Mouse (Mus musculus): ENCODE measurements around the gene 0610030E20Rik. TPM values are rescaled to one million over a fixed set of nuclear protein-coding genes. Genes with fewer than 3 reads are reported as not detected.

The 0610030E20Rik gene
- total RNA-seq, 1 experiment from 2014 or later: 25.8 TPM

DNA sequence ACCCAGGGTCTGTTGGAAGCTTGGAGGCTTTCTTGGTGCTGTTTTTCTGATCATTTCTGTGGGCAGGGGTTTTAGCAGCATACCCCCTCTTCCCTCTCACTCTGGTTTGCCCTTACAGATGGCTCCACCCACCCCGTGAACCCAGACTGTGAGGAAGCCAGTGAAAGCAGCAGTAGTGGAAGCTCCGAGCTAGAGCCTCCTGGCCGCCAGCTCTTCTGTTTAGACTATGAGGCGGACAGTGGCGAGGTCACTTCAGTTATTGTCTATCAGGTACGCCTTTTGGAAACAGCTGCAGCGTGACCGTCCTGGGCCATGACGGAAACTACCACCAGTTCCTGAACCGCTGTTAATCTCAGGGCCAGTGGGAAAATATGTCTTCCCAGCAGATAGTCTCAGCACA lies 1.3 kb downstream of the 0610030E20Rik start:
- DNase-seq: no peak

DNA sequence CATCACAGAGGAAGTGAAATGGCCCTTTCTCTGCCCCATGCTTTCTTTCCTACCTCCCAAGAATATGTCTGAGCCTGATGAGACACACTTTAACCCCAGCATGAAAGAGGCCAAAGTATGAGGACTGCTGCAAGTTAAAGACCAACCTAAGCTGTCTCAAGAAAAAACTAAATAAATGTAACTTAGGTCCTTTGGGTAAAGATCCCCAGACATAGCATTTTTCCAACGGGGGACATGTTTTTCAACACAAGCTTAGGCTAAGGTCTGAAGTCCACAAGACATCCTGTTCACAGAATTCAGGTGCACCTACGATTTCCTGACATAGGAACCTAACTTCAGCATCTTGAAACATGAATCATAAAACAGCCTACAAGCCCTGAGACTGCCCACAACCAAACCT lies 3.1 kb downstream of the 0610030E20Rik start:
- no peak for DNase-seq

DNA sequence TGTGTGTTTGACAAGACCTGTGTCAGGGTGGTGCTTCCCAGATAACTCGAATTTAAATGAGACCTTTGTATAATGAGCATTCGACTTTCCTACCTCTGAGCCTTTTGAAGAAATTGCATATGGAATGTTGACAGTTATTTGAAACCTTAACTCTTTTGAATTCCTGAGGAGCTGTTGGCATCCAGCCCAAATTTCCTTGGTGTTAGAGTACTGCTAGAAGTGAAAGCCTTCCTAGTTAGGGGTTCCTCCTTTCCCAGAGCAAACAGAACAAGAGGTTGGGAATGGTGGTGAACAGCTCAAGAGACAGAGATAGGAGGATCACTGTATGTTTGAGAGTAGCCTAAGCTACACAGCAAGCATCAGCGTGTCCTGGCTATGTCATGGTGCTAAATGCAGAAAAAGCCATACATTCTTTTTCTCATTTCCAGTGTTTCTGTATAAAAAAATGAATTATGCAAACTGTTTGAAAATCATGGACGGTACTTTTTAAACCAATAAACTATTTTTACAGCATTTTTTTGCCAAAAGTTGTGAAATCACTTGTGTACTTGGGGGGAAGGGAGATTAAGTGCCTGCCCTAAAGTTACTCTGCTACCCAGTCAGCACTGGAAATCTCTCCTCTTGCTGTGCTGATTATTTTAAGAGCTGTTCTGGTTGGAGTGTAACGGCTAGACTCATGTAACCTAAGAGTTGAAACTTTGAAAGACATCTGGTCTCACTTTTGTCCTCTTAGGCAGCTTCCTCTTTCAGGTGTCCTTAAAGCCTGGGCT lies 5.7 kb downstream of the 0610030E20Rik start:
- DNase-seq: no peak

GRCm38 (mm10) chr6:72354025-72354424 lies 6.9 kb downstream of the 0610030E20Rik start:
- no peak for DNase-seq

DNA sequence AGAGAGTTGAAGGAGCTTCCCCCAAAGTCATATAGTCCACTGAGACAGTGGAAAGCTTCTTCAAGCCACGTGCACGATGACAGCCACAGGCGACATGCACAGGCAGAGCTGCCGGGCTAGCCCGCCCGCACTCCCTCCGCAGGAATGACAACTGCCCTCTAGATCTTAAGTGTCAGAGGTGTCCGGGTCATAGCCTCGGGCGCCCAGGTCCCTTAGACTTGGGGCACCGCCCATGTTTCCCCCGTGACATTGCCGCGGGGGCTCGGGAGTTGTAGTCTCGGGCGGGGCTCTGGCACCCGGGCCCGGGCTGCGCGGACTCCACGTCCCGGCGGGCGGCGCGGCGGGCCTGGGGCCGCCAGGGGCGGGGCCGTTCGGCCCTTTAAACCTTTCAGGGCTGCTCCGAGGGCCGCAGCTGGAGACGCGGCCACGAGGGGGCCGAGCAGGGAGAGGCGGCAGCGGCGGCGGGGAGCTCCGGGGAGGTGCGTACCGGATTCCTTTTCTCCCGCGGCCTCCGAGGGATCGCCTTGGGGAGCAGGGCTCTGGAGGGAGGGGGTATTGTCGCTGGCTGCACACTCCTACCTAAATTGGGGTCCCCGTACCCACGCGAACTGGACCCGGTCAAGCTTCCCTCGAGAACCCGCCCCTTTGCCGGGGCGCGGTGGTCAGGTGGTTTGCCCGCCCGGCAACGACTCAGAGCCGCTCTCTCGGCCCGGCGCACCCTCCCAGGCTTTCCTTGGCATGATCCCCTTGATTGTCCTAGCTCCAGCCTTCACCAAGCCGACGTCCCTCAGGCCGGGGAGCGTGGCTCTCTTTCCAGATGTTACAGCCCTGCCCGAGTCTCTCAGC lies 8.2 kb downstream of the 0610030E20Rik start, which contains the start of gene Tmem150a:
Tmem150a (plus strand) TSS at position 382 of the 846 bp plus-strand sequence.
- DNase-seq: peak; percentile 93

DNA sequence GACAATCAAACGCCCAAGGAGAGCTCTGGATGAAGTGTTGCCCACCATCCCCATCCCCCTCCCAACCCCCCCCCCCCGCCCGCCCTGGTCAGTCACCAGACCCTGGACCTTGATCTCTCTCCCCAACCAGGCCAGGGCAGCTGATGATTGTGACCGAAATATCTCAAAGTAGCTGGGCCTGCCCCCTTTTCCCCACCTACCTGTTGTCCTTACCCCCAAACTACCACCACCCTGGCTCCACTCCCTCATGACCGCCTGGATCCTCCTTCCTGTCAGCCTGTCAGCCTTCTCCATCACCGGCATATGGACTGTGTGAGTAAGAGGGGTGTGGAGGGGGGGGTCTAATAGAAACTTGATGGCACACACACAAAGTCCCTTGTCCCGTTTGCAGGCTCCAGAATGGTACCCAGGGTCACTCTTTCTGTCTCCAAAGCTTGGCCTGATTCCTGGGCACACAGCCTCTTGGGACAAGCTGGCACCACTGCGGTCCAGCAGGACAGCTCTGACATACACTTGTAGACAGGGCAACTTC lies 8.9 kb downstream of the 0610030E20Rik start:
- DNase-seq: peak; percentile 63

- no peak for DNase-seq
These were observed 10.3 kb downstream of the 0610030E20Rik start for GRCm38 (mm10) chr6:72357164-72358079.

GRCm38 (mm10) chr6:72358086-72358764 lies 11.1 kb downstream of the 0610030E20Rik start:
- DNase-seq: no peak

GRCm38 (mm10) chr6:72359343-72359742 lies 12.2 kb downstream of the 0610030E20Rik start:
- no peak for DNase-seq

GRCm38 (mm10) chr6:72359891-72360598 lies 12.9 kb downstream of the 0610030E20Rik start:
- no peak for DNase-seq

- no peak for DNase-seq
These were observed 13.4 kb downstream of the 0610030E20Rik start for GRCm38 (mm10) chr6:72360599-72360935.

DNA sequence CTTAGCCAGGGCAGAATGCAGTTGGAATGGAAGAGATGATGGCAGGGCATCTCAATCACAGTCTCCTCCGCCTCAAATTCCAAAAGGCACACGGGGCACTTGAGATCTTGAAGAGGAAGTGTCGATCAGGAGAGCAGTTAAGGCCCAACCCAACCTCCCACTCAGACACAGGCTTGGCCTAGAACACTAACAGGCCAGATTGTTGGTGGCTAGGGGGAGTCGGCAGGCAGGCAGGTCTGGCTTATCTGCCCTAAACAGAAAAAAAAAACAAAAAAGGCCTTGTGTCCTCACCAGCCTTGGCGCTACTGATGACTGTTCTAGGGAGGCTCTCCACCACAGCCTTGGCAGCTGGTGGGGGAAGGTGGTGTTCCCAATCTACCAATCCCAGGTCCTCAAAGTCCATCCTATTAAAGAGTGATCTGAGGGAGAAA lies 14.0 kb downstream of the 0610030E20Rik start:
- DNase-seq: peak; percentile 77

GRCm38 (mm10) chr6:72362132-72363028 lies 15.3 kb downstream of the 0610030E20Rik start:
- DNase-seq: peak; percentile 97

- no peak for DNase-seq
These were observed 16.9 kb downstream of the 0610030E20Rik start for GRCm38 (mm10) chr6:72364009-72364408.

- no peak for DNase-seq
These were observed 17.9 kb downstream of the 0610030E20Rik start for GRCm38 (mm10) chr6:72364985-72365384.

DNA sequence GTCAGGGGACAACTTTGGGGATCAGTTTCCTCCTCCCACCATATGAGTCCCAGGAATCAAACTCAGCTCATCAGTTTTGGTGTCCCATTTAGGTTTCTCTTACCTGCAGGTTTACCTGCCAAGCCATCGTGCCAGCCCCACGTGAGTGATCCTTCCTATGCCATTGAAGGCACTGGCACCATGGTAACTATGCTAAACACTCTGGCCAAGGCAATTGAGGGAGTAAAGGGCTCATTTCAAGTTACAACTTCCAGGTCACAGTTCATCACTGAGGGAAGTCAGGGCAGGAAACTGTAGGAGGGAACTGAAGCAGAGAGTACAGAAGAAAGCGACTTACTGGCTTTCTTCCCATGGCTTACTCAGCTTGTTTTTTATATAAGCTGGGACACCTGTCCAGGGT lies 19.2 kb downstream of the 0610030E20Rik start:
- DNase-seq: no peak

DNA sequence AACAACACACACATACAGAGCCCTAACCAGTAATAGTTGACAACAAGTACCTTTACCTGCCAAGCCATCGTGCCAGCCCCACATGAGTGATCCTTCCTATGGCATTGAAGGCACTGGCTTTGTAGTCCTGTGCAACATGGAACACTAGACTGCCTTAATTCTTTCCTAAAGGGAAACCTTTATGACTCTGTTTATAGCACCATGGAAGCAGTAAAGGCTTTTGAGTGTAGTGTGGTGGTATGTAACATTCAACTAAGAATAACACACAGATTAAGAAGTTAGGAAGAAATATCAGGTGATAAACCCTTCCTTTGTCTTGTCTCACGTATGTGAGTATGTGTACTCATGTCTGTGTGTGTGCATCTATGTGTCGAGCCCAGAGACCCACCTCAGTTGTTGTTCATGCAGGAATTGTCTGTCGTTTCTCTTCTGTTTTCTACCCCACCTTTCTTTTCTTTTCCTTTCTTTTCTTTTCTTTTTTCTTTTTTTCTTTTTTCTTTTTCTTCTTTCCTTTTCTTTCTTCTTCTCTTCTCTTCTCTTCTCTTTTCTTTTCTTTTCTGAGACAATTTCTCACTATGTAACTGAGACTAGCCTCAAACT lies 19.8 kb downstream of the 0610030E20Rik start, which contains the start of gene Rnf181:
Rnf181 (minus strand) TSS at position 113 of the 600 bp plus-strand sequence.
- no peak for DNase-seq

GRCm38 (mm10) chr6:72367460-72367974 lies 20.4 kb downstream of the 0610030E20Rik start:
- no peak for DNase-seq

GRCm38 (mm10) chr6:72369557-72369956 lies 22.4 kb downstream of the 0610030E20Rik start:
- DNase-seq: no peak
